Mouse (Mus musculus): ENCODE results near the gene Tspyl2. TPM values are rescaled to one million over a fixed set of nuclear protein-coding genes. Genes with fewer than 3 reads are reported as not detected.

The Tspyl2 gene
- polyA plus RNA-seq, 1 experiment from 2014 or later, result 4.5 TPM

Other genes with a start within 250 kb of the Tspyl2 start
- gene Iqsec2, start 198.2 kb downstream of the Tspyl2 start, polyA plus RNA-seq (2015; fragmentation: Nextera tagmentation; extraction: Ambion mirVana), result 1.2 and 1.3 TPM in 2 replicates
- 19.6 and 24.4 TPM in 2 replicates for gene Kdm5c, start 109.4 kb downstream of the Tspyl2 start, polyA plus RNA-seq (2015; fragmentation: Nextera tagmentation; extraction: Ambion mirVana)
- 2.8 and 3.2 TPM in 2 replicates for gene Kantr, start 14.9 kb downstream of the Tspyl2 start, polyA plus RNA-seq (2015; fragmentation: Nextera tagmentation; extraction: Ambion mirVana)
- gene Gpr173, start 26.3 kb upstream of the Tspyl2 start, polyA plus RNA-seq (2015; fragmentation: Nextera tagmentation; extraction: Ambion mirVana), result 0.03 and 0.12 TPM in 2 replicates
- not detected in 2 replicates for gene Cldn34a, start 220.9 kb upstream of the Tspyl2 start, polyA plus RNA-seq (2015; fragmentation: Nextera tagmentation; extraction: Ambion mirVana)

Data from liver, embryonic 15.5 days (tissue).